Mouse (Mus musculus) T-helper 2 cell (primary cell): ENCODE measurements around the gene Tkt.

Experiments used
- in situ Hi-C: fragments of 300-600 bp; cut with MboI, MseI; formaldehyde crosslinking; loops from one replicate; pipeline ENCODE4 v1.15.1; 2025; ENCODE audit warnings: high pct_unique_total_duplicates

The Tkt gene

GRCm38 (mm10) chr14:30619982-30620578, 71.9 kb downstream of the Tkt start:
- in situ Hi-C loops, result no loop called here

DNA sequence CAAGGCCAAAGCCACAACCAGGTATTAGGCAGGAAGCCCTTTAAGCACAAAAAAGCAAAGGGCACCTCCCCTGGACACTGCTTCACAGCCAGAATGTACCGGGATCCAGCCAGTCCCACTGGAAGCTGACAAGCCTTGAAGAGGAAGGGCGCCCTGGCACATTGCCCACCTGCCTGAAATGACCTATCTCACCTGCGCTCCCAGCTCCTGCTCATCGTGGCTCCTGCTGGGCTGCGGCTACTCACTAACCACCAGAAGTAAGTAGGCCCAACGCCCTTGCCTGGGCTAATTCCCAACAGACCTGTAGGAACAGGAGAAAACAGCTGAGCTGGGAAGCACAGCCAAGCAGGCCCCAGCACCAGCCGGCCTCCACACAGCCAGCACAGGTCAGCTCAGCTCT, 74.0 kb downstream of the Tkt start:
- in situ Hi-C loops, result no loop called here

- in situ Hi-C loops, result no loop called here
Measured at GRCm38 (mm10) chr14:30622556-30622955, 74.4 kb downstream of the Tkt start.
